Mouse (Mus musculus) c-Kit-positive CD71-positive TER-119-positive erythroid progenitor cells, embryonic 14.5 days (primary cell): ENCODE results near the gene Plekha5.

Experiments
- DNase-seq: peaks from one replicate; pipeline ENCODE4 v3.0.0-alpha.2; 2013; ENCODE audit warnings: low spot score

Gene Plekha5

DNA sequence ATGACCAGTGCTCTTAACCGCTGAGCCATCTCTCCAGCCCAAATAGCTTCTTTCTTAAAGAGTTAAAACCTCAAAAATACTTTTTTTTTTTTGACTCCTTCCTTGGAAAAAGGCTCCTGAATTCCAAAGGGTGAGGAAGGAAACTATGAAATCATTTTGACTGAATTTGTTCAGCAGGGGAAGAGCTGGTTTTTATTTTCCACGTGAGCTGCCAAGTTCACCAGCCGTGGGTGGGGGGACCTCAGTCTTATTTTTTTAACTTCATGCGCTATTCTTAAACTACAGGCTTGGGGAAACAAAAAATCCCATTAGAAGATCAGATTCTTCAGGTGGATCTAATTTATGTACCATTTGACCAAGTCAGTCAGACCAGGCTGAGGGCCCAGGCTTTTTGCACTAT lies 187.4 kb downstream of the Plekha5 start:
- DNase-seq, result no peak

DNA sequence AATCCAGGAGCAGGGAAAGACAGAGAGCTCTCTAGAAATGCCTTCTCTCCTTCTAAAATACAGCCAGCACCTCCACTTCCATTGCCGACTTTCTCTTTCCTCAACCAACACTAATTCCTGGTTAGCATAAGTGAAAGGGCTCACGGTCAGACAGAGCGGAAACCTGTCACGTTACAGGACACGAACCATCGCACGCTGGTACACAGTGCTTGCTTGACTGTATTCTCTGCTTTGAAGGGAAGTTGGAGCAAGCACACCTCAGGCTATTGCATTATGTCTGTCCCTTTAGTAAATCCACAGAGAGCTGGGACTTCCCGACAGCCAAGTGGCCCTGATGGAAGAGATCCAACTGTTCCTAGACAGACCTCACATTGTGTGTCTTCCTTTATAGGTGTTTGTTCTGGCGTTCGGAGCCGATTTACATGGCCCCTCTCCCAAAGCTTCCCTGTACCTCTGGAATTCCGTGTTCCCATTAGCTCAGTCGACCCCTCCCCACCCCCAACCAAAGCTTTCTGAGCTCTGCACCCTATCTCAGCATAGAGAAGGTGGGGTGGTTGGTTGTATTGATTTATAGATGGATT lies 188.1 kb downstream of the Plekha5 start:
- no peak for DNase-seq

DNA sequence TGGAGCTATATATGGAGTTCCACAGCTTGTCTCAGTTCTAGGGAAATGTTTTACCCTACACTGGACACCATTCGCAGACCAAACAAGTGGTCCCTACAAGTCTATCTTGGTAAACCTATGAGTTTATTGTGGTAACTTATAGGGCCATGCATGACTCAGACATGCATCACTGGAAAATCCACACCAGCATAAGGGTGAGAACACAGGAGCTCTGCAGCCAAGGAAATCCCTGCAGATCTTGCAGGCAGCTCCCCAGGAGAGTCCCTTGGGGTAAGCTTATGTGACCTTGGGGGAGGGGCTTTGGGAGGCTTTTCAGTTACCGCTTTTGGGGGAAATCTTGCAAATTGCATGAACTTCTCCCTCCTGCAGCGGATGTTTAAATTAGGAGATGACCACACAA lies 190.0 kb downstream of the Plekha5 start:
- no peak for DNase-seq

DNA sequence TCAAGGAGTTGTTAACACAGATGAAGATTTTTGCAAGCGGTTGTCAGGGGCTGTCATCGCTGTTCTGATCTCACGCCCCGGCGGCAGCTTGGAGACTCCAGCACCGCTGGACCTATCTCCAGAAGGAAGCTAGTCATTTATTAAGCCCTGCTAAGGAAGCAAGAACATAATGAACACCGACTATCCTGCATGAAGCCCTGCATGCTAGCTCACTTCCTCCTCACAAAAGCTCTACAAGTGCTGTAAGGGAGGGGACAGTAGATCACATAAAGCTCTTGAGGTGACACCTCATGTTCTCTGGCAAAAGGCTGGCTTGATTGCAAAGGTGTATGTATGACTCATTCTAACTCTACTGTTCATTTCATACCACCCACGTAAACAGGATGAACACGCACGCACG lies 190.9 kb downstream of the Plekha5 start:
- DNase-seq, result no peak

DNA sequence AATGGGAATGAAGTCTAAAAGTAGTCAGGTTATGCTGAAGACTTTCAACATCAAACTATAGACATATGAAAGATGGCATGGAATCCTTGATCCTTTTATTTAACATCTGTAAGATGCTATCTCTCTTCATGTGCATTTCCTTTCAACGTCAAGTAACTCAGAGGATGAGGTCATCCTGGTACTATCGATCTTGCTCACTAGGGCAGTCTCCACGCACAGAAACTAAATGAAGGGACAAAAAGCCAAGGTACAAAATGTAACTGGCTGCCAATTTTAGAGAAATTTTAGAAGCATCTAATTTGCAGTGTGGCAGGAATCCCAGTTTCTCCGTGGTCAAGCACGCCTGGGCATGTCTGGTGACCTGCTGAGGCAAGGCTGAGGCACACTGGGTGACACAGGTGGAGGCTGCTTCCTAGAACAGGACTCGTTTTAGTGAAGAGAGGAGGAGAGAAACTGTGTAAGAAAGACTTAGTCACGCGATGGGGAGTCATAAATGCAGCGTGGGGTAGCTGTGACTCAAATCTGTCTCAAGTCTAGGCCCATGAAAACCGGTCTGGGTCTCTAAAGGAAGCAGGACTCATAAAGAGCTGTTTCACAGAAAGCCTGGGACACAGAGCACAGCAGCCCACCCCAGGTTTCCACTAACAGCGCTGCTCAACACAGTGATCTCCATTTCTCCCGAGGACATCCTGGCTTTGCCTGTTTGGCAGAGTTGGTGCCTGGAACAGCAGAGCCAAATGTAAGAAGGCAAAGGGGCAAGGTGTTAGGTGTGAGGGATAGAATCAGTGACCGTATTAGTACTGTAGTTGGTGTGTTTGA lies 196.9 kb downstream of the Plekha5 start:
- no peak for DNase-seq

DNA sequence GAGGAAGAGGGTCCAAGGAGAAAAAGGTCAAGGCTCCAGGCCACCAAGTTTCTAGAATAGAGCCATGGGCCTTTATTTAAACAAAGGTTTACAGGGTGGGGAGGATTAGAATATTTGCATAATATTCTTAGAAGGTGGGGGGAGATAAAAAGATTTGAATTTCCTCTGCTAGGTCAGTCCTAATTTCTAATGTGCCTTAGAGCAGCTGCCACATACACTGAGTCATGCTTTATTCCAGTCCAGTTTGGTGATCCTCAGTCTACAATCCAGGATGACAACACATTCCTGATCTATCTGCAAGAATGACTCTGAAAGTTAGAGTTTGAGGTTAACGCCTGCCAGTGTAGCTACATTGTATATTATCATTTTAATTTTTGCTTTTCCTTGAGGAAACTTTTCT lies 197.8 kb downstream of the Plekha5 start:
- DNase-seq, result no peak

DNA sequence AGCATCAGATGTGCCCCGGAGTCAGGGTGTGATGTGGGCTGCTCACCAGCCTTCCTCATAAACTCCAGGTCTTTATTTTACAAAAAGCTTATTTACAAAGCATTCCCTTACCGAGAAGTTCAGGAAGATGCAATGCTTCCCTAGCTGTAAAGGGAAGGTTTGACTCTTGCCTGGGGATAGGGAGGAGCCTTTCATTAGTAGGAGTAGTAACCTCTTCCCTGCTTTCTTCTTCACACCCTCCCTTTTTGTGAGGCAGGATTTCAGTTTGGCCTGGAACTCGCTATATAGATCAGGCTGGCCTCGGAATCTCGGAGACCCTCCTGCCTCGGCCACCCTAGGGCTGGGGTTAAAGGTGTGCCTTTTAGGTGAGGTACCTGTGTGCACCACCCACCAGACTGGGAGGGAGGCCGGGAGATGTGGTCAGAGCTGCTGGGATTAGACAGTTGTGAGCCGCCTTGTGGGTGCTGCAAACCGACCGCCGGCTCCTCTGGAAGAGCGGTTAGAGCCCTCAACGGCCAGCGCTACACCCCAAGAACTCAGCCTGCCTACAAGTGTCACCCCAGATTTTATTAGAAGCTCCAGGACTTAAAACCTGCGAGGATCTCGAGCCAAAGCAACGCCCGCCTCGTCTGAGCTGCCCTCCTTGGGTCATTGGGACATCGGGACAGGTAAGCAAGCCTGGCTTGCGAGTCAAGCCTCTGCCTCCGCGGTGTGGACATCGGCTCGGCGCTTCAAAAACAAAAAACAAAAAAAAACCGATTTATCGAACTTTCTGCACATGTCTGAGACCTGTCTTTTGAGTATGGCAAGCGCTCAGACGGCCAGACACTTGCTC lies 198.8 kb downstream of the Plekha5 start, which contains the start of gene Aebp2:
Aebp2 (plus strand) TSS at position 273 of the 835 bp plus-strand sequence.
- no peak for DNase-seq

DNA sequence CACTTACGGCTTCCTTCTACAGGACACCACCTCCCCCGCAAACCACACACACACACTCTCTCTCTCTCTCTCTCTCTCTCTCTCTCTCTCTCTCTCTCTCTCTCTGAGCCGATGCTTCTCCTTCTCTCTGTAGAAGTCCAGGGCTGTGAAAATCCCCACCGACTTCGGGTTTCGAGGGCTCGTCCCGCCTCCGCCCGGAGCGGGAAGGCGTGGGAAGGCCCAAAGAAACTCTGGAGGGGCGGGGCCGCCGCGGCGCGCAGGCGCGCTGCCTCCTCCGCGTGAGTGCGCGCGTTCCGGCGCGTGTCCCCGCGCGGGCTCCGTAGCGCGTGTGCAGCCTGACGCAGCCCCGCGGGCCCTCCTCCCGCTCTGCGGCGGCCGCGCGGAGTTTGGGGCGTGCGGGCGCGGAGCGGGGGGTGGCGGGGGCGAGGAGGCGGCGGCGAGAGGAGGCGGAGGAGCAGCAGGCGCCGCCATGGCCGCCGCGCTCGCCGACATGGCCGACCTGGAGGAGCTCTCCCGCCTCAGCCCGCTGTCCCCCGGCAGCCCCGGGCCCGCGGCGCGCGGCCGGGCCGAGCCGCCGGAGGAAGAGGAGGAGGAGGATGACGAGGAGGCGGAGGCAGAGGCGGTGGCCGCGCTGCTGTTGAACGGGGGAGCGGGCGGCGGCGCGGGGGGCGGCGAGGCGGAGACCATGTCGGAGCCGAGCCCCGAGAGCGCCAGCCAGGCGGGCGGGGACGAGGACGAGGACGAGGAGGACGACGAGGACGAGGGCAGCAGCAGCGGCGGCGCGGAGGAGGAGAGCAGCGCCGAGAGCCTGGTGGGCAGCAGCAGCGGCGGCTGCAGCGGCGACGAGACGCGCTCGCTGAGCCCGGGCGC lies 199.6 kb downstream of the Plekha5 start:
- DNase-seq, result peak; percentile 84

DNA sequence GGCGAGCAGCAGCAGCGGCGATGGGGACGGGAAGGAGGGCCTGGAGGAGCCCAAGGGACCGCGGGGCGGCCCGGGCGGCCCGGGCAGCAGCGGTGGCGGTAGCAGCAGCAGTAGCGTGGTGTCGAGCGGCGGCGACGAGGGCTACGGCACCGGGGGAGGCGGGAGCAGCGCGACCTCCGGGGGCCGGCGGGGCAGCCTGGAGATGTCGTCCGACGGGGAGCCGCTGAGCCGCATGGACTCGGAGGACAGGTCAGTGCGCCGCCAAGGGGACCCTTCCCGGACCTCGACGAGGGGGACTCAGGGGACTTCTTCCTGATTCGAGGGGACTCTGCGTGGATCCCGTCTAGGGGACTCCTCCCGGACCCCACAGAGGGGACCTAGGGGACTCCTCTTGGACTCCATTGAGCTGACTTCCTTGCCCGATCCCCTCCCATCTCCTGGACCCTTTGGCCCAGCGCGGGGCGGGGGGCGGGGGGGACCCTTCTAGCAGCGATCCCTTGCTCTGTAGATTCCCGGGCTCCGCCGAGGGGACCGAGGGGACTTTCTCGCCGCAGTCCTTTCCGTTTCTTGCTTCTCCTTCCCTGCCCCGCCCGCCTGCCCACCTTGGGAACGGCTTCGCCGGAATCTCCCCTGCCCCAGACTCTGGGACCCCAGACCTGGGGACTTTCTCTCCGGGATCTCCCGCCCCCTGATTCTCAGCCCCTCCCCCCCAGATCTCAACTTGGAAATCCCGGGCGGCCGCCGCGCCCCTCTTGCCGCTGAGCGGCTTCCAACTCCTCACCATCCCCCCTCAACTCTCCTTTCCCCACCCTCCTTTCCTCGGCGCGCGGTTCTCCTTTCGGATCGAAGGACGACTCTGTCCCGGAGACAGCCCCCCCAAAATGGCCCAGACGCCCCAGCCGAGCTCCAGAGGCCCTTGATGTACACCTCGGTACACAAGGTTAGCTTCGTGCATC lies 200.5 kb downstream of the Plekha5 start:
- DNase-seq, result peak; percentile 21

DNA sequence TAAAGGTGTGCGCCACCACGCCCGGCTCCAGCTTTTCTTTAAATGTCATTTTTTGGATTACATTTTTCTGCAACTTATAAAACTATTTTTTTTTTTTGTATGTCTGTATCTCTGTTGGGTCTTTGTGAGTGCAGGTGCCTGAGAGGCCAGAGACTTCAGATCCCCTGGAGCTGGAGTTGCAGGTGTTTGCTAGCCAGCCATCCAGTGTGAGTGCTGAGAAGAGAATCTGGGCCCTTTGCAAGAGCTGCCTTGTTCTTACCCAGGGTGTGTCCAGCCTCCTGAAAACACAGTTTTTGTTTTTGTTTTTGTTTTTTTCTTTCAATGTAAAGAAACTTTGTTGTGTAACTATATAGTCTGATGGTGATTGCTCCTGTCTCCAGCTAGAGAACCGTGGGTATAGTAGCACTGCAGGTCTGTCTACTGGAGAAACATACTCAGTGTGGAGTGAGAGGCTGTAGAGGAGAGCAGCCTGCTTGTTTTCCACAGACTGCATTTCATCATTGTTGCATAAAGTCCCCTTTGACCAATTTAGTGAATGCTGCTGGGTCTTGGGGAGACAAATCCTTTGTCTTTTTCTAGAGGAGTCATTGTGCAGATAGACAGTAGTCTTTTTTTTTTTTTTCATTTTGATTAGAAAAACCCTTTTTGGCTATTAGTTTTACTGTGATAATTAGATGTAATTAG lies 205.5 kb downstream of the Plekha5 start:
- DNase-seq, result no peak

DNA sequence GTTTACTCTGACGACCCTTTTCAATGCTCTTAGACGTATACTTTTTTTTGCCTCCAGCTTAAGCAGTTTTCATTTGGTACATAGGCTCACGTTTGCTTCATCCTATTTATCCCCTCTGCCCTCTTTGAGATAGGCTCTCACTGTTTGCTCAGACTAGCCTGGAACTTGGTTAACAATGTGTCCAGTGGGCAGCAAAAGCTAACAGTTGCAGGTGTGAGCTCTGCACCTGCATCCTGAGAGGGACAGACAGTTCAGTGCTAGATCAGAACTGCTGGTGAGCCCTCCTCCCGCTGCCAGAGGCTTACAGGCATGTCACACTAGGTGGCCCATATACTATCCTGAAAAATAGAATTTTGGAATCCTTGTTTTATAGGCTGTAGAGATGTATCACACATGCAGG lies 206.5 kb downstream of the Plekha5 start:
- no peak for DNase-seq

DNA sequence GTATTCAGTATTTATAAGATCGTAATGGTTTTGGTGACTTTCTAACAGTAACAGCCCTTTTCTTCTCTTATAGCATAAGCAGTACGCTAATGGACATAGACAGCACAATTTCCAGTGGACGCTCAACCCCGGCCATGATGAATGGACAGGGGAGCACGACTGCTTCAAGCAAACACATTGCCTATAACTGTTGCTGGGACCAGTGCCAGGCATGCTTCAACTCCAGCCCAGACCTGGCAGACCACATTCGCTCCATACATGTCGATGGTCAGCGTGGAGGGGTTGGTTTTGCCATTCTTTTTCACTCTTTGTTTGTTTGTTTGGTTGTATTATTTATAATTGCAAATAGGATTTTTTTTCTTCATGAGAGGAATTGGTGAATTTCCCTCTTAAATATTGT lies 209.8 kb downstream of the Plekha5 start:
- DNase-seq, result no peak

DNA sequence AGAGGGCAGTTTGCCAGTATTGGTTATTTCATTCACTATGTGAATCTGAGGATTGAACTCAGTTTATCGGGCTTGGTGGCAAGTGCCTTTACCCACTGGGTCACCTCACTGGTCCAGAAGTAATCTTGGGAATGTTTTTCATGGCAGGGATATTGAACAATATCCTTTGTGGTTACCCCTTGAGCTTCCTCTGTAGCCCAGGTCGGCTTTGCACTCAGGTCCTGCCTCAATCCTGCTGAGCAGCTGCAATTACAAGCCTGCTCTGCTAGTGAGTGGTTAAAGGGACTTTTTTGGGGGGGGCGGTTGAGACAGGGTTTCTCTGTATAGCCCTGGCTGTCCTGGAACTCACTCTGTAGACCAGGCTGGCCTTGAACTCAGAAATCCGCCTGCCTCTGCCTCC lies 212.4 kb downstream of the Plekha5 start:
- DNase-seq, result no peak

DNA sequence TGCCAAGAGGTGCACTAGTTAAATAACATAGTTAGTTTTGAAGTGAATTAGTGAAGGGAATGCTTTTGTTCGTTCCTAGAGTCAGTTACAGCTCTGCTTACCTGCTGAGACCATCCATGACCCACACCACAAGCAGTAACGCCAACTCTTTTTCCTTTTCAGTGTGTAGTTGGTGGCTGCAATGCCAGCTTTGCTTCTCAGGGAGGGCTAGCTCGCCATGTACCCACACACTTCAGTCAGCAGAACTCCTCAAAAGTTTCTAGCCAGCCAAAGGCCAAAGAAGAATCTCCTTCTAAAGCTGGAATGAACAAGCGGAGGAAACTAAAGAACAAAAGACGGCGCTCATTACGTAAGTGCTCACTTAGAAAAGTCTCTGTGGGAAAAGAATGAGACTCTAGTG lies 218.2 kb downstream of the Plekha5 start:
- DNase-seq, result no peak

DNA sequence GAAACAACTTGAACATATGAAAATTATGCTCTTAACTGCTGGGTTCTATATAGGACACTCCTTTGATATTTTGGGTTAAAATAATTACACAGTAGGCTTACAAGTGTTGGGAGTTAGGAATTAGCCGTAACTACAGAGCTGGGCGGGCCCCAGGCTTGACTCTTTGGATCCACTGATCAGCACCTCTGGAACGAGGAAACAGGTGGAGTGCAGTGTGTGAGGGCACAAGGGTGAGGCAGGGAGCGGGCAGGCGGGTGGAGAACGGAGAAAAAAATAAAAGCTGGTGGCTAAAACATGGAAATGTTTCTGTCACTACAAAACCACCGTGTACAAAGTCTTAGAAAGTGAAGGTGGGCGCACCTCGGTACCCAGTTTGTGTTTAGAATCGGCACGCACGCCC lies 218.8 kb downstream of the Plekha5 start:
- no peak for DNase-seq

DNA sequence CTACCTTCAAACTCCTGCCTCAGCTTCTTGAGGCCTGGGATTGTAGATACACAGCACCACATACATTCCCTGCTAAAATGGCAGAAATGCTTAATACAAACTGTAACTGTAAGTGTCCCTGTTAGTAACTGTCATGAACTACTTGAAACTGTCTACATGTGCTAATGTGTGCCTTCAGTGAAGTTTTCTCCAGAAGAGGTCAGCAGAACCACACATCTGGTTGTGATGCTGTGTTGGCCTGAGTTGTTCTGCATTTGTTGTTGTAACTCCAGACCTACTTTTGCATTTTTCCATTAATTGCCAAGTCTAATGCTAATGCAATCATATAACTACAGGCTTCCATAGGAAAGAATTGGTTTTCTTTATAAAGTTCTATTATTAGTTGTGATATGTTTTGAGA lies 222.1 kb downstream of the Plekha5 start:
- no peak for DNase-seq
